Mouse (Mus musculus) forebrain, embryonic 11.5 days (tissue): ENCODE data around the gene Dnah6. TPM values are rescaled to one million over a fixed set of nuclear protein-coding genes. Genes with fewer than 3 reads are reported as not detected.

Experiments
- ATAC-seq: fragments of 200-750 bp; cut with Nextera tagmentation; replicated peaks from 2 replicates; pipeline ENCODE4 v1.8.0; 2017; ENCODE audit warnings: moderate TSS enrichment; ENCODE audit not compliant: low FRiP score
- DNase-seq: peaks from one replicate; pipeline ENCODE4 v3.0.0-alpha.2; 2017; ENCODE audit warnings: low spot score
- H3K27ac ChIP-seq: fragments of 300-500 bp; sonication (generic); 2 replicates; pipeline ENCODE4 v1.5.1; 2014; ENCODE audit warnings: low read depth, low read length
- H3K27me3 ChIP-seq: fragments of 300-500 bp; sonication (generic); 2 replicates; pipeline ENCODE4 v1.6.1; 2014; ENCODE audit warnings: mild to moderate bottlenecking, low read length, mixed read lengths; ENCODE audit not compliant: control insufficient read depth, insufficient read depth
- H3K36me3 ChIP-seq: fragments of 300-500 bp; sonication (generic); 2 replicates; pipeline ENCODE4 v1.6.1; 2014; ENCODE audit warnings: mild to moderate bottlenecking, low read length, moderate library complexity, mixed read lengths; ENCODE audit not compliant: control insufficient read depth, insufficient read depth
- H3K4me1 ChIP-seq: fragments of 300-500 bp; sonication (generic); replicated peaks from 2 replicates; pipeline ENCODE4 v1.6.1; 2014; ENCODE audit warnings: low read length, mixed read lengths; ENCODE audit not compliant: control insufficient read depth, insufficient read depth
- H3K4me2 ChIP-seq: fragments of 300-500 bp; sonication (generic); 2 replicates; pipeline ENCODE4 v1.6.1; 2014; ENCODE audit warnings: low read depth, mild to moderate bottlenecking, low read length, moderate library complexity, mixed read lengths; ENCODE audit not compliant: severe bottlenecking
- H3K4me3 ChIP-seq: fragments of 300-500 bp; sonication (generic); 2 replicates; pipeline ENCODE4 v1.5.1; 2014; ENCODE audit warnings: low read depth, low read length
- H3K9ac ChIP-seq: fragments of 300-500 bp; sonication (generic); 2 replicates; pipeline ENCODE4 v1.6.1; 2014; ENCODE audit warnings: low read length
- H3K9me3 ChIP-seq: fragments of 300-500 bp; sonication (generic); 2 replicates; pipeline ENCODE4 v1.6.1; 2016; ENCODE audit warnings: low read length, mixed read lengths; ENCODE audit not compliant: control insufficient read depth
- WGBS: fragments of 180-500 bp; shearing (Covaris S2); extraction: QIAGEN DNeasy Blood & Tissue Kit; methylation state at CpG from one replicate; pipeline ENCODE4 v1.1.7; 2014; 5-methylcytosine and 5-hydroxymethylcytosine counted together
- polyA plus RNA-seq: library from polyadenylated mRNA; unstranded; fragments of >200 nt; fragmentation: Nextera tagmentation; extraction: Ambion mirVana; gene quantifications from 2 replicates; pipeline ENCODE4 v1.2.1, GENCODE M21; 2014

Dnah6 gene
- polyA plus RNA-seq, 1 experiment from 2014 or later: 0.04 TPM

- Histone ChIP-seq H3K9ac (no peak overlapping the region), H3K36me3 (no peaks in the 10 kb centered on the region), H3K27me3 (no peaks in the 10 kb centered on the region), H3K9me3 (no peaks in the 10 kb centered on the region), H3K4me1 (no peaks in the 10 kb centered on the region), H3K27ac (no peak overlapping the region), H3K4me2 (no peak overlapping the region), H3K4me3 (no peak overlapping the region)
- no peak for ATAC-seq
- WGBS: 69% methylated on average over 8 of the region's 8 CpGs
- DNase-seq: no peak
Observed at GRCm38 (mm10) chr6:73090836-73091235, 130.6 kb downstream of the Dnah6 start.

GRCm38 (mm10) chr6:73082571-73082970, 138.9 kb downstream of the Dnah6 start:
- Histone ChIP-seq H3K27ac (no peak overlapping the region), H3K4me3 (no peak overlapping the region), H3K27me3 (no peaks in the 10 kb centered on the region), H3K36me3 (no peaks in the 10 kb centered on the region), H3K9me3 (no peaks in the 10 kb centered on the region), H3K4me1 (no peaks in the 10 kb centered on the region), H3K4me2 (no peak overlapping the region), H3K9ac (no peak overlapping the region)
- DNase-seq: no peak
- ATAC-seq: no peak
- WGBS: 93% methylated on average over 9 of the region's 9 CpGs

GRCm38 (mm10) chr6:73072093-73072786, 149.2 kb downstream of the Dnah6 start:
- Histone ChIP-seq H3K4me1 (no peaks in the 10 kb centered on the region), H3K9me3 (no peaks in the 10 kb centered on the region), H3K9ac (no peak overlapping the region), H3K4me2 (no peak overlapping the region), H3K27me3 (no peaks in the 10 kb centered on the region), H3K36me3 (no peaks in the 10 kb centered on the region), H3K4me3 (no peak overlapping the region), H3K27ac (no peak overlapping the region)
- 85% methylated on average over 3 of the region's 3 CpGs for WGBS
- ATAC-seq (no peak), DNase-seq (no peak)

- Histone ChIP-seq H3K9ac (no peak overlapping the region), H3K4me3 (no peak overlapping the region), H3K27ac (no peak overlapping the region), H3K36me3 (no peaks in the 10 kb centered on the region), H3K4me2 (no peak overlapping the region), H3K9me3 (no peaks in the 10 kb centered on the region), H3K4me1 (no peaks in the 10 kb centered on the region), H3K27me3 (no peaks in the 10 kb centered on the region)
- ATAC-seq (no peak), DNase-seq (no peak)
- WGBS: 84% methylated on average over 3 of the region's 3 CpGs
Observed at GRCm38 (mm10) chr6:73071214-73071613, 150.2 kb downstream of the Dnah6 start.

- no peak overlapping the region for H3K4me3 ChIP-seq
- H3K9me3 ChIP-seq: no peaks in the 10 kb centered on the region
- H3K27me3 ChIP-seq: no peaks in the 10 kb centered on the region
- H3K36me3 ChIP-seq: no peaks in the 10 kb centered on the region
- no peak overlapping the region for H3K27ac ChIP-seq
- H3K9ac ChIP-seq: no peak overlapping the region
- no peak for ATAC-seq
- no peak overlapping the region for H3K4me2 ChIP-seq
- 92% methylated on average over 6 of the region's 6 CpGs for WGBS
- no peak for DNase-seq
- H3K4me1 ChIP-seq: no peaks in the 10 kb centered on the region
Observed at GRCm38 (mm10) chr6:73070663-73071062, 150.8 kb downstream of the Dnah6 start.

- Histone ChIP-seq H3K4me2 (no peak overlapping the region), H3K27ac (no peak overlapping the region), H3K4me3 (no peak overlapping the region), H3K36me3 (no peaks in the 10 kb centered on the region), H3K9me3 (no peaks in the 10 kb centered on the region), H3K4me1 (no peaks in the 10 kb centered on the region), H3K27me3 (no peaks in the 10 kb centered on the region), H3K9ac (no peak overlapping the region)
- no peak for DNase-seq
- WGBS: 83% methylated on average over 3 of the region's 3 CpGs
- no peak for ATAC-seq
Observed at GRCm38 (mm10) chr6:73064551-73064950, 156.9 kb downstream of the Dnah6 start.

GRCm38 (mm10) chr6:73059596-73060121, 161.8 kb downstream of the Dnah6 start:
- no peak overlapping the region for H3K4me3 ChIP-seq
- no peak for DNase-seq
- no peak for ATAC-seq
- H3K27ac ChIP-seq: no peak overlapping the region
- H3K9ac ChIP-seq: no peak overlapping the region
- no peak overlapping the region for H3K4me2 ChIP-seq
- WGBS: 84% methylated on average over 7 of the region's 7 CpGs
- no peaks in the 10 kb centered on the region for H3K9me3 ChIP-seq
- no peaks in the 10 kb centered on the region for H3K27me3 ChIP-seq
- no peaks in the 10 kb centered on the region for H3K36me3 ChIP-seq
- no peaks in the 10 kb centered on the region for H3K4me1 ChIP-seq

GRCm38 (mm10) chr6:73059162-73059561, 162.3 kb downstream of the Dnah6 start:
- H3K9ac ChIP-seq: no peak overlapping the region
- H3K4me3 ChIP-seq: no peak overlapping the region
- ATAC-seq: no peak
- no peak for DNase-seq
- no peaks in the 10 kb centered on the region for H3K4me1 ChIP-seq
- H3K36me3 ChIP-seq: no peaks in the 10 kb centered on the region
- H3K4me2 ChIP-seq: no peak overlapping the region
- H3K9me3 ChIP-seq: no peaks in the 10 kb centered on the region
- H3K27me3 ChIP-seq: no peaks in the 10 kb centered on the region
- 91% methylated on average over 4 of the region's 4 CpGs for WGBS
- no peak overlapping the region for H3K27ac ChIP-seq

GRCm38 (mm10) chr6:73055347-73055746, 166.1 kb downstream of the Dnah6 start:
- H3K4me1 ChIP-seq: no peaks in the 10 kb centered on the region
- H3K4me2 ChIP-seq: no peak overlapping the region
- H3K4me3 ChIP-seq: no peak overlapping the region
- ATAC-seq (no peak), DNase-seq (no peak)
- no peaks in the 10 kb centered on the region for H3K27me3 ChIP-seq
- no peaks in the 10 kb centered on the region for H3K36me3 ChIP-seq
- no peak overlapping the region for H3K27ac ChIP-seq
- no peaks in the 10 kb centered on the region for H3K9me3 ChIP-seq
- 90% methylated on average over 6 of the region's 6 CpGs for WGBS
- H3K9ac ChIP-seq: no peak overlapping the region
